Mouse (Mus musculus): ENCODE data around the gene Slc7a15.

The Slc7a15 gene

DNA sequence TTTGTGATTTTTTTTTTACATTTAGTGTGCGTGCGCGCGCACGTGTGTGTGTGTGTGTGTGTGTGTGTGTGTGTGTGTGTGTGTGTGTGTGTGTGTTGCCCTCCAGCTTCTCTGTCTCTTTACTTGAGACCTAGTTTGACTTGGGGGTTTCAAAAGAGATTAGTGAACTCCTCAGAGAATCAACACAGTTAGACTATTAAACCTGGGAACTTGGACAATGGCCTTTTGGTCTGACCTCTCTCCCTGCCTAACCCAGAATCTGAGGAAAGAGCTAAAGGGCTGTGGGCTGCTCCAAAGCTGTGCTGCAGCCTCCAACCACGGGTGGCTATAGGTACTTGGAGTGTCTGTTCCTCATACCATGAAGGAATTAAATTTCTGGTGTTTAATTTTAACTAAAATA is 94.7 kb downstream of the Slc7a15 start:
- no peak for DNase-seq

- DNase-seq = peak; percentile 47
These were observed 96.3 kb downstream of the Slc7a15 start for GRCm38 (mm10) chr12:8502546-8502945.

DNA sequence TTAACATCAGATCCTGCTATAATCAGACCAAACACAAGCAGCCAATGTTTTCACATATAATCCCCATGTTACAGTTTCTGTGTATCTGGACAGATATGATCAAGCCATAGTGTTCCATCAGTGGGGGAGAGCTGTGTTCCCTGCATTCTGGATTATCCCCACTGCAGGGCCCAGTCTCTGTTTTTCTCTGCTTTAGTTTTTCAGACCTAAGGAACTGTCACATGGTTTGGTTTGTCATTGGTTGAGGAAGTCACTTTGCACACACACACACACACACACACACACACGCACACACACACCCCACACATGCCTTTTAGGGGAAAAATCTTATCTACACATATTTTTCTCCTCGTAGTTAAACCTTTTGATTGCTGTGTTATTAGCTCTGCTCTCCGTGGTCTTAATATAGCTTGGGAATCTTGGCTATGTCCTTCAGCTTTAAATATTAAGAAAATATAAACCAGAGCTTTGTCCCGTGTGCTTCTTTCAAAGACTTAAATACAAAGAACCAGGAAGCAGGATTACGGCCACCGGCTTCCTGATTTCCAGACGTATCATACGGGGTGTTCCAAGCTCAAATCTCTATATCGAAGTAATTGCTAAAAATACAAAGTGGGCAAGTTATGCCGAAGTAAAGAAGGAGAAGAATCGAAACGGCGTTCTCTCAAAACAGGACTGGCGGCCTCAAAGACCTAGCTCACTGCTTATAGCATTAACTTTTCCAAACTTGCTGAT is 97.1 kb downstream of the Slc7a15 start:
- no peak for DNase-seq

DNA sequence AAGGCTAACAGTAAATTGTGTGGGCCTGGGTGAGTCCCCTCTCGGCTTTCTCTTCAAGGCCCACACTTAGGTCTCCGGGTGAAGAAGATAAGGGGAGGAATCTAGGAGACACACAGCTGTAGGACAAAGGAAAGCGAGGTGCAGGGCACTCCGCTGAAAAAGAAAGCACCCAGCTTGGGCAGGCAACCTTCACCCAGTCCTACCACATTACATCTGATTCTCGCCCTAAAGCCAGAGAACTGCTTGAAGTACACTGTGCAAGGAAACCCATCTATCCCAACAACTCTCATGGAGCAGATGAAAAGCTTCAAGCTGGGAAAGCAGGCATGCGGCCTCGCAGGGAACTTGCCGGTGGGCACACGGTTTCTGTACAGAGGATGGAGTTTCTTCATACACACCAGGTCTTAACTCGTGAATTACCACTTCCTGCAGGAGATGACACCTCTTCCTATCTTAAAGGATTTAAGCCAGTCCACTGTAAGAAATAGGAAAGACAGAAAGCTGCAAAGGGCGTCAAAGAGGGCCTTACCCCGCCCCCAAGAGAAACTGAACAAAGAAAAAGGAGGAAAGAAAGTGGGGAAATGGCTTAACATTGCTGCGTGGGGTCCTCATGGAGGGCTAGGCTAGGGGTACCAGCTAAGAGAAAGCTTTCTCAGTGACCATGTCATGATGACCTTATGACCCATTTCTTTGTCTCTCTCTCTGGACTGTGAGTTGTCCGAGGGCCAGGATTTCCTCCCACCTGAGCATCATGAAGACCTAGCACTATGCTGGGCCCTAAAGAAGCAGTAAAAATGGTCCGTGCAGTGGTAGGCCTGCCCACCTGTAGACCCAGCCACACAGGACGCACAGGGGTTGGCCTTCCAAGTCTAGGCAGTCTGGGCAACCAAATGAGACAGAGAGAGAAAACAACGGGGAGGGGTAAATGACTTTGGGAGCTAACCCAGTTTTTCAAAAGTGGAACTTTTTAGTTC is 98.0 kb downstream of the Slc7a15 start:
- peak; percentile 46 for DNase-seq

DNA sequence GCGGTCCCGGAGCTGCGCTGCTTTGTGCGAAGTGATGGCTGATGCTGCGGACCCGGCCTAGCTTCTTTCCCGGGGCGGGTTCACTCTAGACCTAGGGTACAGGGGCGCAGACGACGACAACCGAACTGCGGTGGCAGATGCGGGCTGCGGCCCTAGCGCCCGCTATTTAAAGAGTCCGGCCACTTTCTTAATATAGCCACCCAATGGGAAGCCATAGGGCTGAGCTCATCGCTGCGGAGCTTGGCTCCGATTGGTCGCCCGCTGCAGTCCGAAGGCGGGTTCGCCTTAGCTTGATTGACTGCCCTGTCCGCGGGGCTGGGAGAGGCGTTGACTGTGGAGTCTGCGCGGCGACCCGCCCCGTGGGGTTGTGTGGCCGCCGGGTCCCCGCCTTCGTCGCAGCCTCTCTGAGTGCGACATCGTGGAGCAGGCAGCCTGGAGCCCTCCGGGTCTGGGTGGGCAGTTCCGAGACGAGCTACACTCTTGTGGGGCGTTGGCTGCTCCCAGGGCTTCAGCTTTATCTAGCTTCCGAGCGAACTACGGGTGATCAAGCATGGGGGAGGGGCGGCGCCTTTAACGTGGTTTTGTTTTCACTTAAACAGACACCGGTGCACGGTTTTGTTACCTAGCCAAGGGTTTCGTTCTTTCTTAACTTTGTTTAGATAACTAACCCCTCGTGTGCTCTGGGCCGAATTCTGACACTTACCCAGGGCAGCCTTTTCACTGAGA is 98.8 kb downstream of the Slc7a15 start, which contains the start of gene Rhob:
Gene Rhob (minus strand): TSS at position 139 of the 726 bp plus-strand sequence.
- peak; percentile 96 for DNase-seq

DNA sequence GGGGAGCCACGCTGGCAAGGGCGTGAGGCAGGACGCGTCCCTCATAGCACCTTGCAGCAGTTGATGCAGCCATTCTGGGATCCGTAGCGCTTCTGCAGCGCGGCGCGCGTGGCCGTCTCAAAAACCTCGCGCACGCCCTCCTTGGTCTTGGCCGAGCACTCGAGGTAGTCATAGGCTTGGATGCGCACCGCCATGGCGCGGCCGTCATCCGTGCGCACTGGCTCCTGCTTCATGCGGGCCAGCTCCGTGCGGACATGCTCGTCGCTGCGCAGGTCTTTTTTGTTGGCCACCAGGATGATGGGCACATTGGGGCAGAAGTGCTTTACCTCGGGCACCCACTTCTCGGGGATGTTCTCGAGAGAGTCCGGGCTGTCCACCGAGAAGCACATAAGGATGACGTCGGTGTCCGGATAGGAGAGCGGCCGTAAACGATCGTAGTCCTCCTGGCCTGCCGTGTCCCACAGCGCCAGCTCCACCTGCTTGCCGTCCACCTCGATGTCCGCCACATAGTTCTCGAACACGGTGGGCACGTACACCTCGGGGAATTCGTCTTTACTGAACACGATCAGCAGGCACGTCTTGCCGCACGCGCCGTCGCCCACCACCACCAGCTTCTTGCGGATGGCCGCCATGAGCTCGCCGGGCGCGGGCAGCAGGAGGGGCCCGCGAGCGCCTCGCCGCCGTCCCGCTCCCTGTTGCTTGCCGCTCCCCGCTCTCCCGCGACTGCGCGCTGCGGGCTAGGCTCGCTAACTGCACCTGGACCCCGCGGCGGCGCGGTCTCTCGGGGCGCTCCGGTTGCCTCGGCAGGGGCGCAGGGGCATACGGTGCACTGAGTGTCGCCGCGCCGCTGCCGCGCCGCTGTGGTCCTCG is 99.6 kb downstream of the Slc7a15 start:
- no peak for DNase-seq

- DNase-seq = no peak
These were observed 100.3 kb downstream of the Slc7a15 start for GRCm38 (mm10) chr12:8498591-8499000.

- DNase-seq = peak; percentile 34
These were observed 100.7 kb downstream of the Slc7a15 start for GRCm38 (mm10) chr12:8498148-8498571.

GRCm38 (mm10) chr12:8497314-8497706 is 101.6 kb downstream of the Slc7a15 start:
- no peak for DNase-seq

DNA sequence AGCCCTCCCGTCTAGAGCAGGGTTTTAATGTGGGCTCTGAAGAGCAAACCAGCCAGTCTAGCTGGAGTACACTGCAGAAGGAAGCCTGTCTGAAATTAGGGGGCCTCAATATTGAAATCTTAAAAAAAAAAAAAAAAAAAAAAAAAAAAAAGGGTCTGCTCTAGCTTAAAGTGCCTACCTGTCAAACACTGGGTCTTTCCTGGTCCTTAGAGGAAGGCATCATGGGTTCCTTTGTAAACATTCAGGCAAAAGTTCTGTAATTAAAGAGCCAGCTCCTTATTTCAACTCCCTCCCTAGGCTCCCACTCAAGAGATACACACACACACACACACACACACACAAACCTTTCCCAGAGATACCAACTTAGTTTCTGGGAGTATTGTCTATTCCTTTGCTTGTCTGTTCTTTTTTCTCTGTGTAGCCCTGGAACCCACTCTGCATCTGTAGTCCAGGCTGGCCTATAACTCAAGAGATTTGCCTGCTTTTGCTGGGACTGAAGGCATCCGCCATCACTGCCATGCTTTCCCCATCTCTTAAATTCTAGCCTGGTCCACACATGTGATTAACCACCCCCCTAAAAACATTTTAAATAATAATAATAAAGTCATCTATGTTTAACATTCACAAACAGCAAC is 102.1 kb downstream of the Slc7a15 start:
- DNase-seq = no peak

DNA sequence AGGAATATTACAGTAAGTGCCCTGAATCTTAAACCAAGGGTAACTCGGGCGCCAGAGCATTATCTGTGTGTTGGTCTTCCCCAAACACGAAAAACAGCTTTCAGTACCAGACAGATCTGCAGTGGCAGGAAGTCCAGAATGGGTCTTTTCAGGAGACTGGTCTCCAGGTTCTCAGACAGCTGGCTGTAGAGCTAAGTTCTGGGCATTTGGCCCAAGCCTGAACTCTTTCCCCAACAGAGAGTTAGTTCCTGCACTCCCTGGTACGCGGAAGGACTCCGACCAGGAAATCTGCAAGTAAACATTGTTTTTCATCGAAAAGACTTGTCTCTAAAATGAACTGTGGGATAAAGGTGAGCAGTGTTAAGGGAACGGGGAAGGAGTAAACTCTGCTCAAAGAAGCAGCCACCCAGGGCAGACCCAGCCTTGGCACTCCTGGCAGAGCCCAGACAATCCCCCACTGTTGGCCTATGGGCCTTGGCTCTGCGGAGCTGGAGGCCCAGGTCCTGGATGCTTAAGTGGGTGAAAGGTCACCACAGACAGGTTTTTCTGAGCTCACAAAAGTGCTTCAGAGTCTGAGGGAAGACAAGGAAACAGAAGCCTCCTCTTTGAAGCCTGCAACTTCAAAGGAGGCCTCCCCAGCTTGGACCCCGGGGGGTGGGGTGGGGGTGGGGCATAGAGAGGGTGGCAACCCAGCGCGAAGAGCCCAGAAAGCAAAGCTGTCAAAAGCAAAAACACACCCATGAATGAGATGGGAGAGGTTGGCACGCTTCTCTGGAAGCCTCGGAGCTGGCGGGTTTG is 102.8 kb downstream of the Slc7a15 start:
- DNase-seq = peak; percentile 68

GRCm38 (mm10) chr12:8494675-8495074 is 104.2 kb downstream of the Slc7a15 start:
- no peak for DNase-seq

GRCm38 (mm10) chr12:8493386-8493785 is 105.5 kb downstream of the Slc7a15 start:
- DNase-seq = no peak

- DNase-seq = no peak
These were observed 109.8 kb downstream of the Slc7a15 start for GRCm38 (mm10) chr12:8489098-8489497.

GRCm38 (mm10) chr12:8488652-8488980 is 110.2 kb downstream of the Slc7a15 start:
- DNase-seq = no peak

DNA sequence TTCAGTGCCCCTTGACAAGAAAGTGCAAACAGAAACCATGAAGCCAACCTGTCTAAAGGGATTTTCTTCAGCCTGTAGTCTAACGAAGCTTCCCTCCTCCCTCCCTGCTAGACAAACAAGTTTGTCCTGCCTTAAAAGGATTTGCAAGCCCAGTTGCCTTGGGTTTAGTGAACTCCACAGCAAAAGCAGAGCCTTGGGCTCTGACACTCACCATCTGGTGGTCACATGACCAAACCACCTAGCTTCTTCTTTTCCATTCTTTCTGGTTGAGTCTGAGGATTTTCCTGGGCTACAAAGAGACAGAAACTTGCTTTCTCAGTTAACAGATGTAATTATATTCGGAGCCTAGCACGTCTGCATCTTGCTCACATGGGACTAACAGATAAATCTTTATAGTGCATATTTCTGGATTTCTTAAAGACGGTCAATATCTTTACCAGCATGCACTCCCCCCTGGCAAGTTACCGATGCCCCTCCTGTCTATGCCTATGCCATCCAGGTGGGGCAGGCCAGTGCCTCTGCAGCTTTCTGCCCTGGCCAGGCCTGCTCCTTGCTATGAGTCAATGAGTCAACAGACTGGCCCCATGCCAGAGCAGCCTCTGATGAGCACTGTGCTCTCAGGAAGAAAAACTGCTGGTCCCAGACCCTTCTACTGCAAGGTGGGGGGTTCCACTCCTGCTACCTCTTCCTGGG is 110.8 kb downstream of the Slc7a15 start:
- peak; percentile 62 for DNase-seq

GRCm38 (mm10) chr12:8487281-8487680 is 111.6 kb downstream of the Slc7a15 start:
- no peak for DNase-seq

DNA sequence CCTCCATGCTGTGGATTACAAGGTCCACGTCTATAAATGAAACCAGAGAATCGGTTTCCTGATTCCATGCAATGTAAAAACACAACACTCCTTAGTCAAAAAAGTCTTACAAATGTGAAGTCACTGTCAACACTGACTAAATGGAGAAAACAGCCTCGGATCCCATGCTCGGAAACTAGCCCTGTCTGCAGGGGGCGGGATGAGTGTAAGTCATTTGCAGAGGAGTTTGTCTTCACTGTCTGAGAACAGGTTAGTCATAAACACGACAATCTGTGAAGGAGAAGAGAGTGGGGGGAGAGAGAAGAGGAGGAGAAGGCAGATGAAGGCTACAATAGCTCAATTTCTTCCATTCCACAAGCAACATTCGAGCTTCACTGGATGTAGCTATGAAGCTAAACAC is 113.6 kb downstream of the Slc7a15 start:
- DNase-seq = no peak

DNA sequence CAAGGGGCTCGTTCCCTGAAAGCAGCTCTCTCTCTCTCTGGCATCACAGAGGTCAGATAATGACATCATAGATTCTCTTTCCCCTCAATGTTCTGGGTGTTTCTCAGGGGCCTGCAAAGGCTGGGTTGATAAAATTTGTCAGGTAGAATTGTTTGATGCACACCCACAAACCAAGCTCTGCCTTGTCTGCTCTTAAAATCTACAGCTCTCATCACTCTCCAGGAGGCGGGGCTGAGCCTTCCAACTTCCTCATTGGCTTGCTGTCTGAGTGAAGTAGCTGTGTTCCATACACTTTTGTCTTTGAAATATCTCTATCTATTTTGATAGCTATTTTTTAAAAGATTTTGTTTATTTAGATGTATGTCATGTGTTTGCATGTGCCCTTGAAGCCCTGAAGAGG is 116.7 kb downstream of the Slc7a15 start:
- no peak for DNase-seq
